Mouse (Mus musculus): Measurements from ENCODE around the gene Hormad1. TPM values are rescaled to one million over a fixed set of nuclear protein-coding genes. Genes with fewer than 3 reads are reported as not detected.
"Not testable (repeated sequence)": the region's sequence is repeated elsewhere in the genome, so short reads cannot be mapped to it uniquely, and the experiment has no call there.

The Hormad1 gene
- polyA plus RNA-seq, 1 experiment from 2014 or later: not detected

DNA sequence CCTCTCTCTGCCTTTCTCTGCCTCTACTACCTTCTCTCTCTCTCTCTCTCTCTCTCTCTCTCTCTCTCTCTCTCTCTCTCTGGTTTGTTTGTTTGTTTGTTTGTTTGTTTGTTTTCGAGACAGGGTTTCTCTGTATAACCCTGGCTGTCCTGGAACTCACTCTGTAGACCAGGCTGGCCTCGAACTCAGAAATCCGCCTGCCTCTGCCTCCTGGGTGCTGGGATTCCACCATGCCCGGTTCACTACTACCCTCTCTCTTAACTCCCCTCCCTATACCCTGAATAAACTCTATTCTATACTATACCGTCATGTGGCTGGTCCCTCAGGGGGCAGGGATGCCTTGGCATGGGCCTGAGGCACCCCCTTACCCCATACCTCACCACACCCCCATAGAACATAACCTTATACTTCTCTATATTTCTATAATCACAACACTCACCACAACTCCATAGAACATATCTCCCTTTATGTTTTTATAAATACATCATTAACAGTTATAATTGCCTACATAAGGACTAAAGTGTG, 64.6 kb downstream of the Hormad1 start:
- 62% methylated on average over 5 of the region's 5 CpGs for WGBS
- Histone ChIP-seq H3K27ac (peak overlapping the region; percentile 86), H3K4me1 (peaks cover 17% of the 10 kb centered on the region), H3K4me3 (peak overlapping the region; percentile 64), H3K4me2 (replicated peaks) (peak overlapping the region; percentile 55), H3K36me3 (peaks cover 36% of the 10 kb centered on the region)
- not testable (repeated sequence) for H3K27me3 ChIP-seq; ATAC-seq (ENCODE audit: low FRiP score, low read depth); H3K9ac ChIP-seq; H3K9me3 ChIP-seq

DNA sequence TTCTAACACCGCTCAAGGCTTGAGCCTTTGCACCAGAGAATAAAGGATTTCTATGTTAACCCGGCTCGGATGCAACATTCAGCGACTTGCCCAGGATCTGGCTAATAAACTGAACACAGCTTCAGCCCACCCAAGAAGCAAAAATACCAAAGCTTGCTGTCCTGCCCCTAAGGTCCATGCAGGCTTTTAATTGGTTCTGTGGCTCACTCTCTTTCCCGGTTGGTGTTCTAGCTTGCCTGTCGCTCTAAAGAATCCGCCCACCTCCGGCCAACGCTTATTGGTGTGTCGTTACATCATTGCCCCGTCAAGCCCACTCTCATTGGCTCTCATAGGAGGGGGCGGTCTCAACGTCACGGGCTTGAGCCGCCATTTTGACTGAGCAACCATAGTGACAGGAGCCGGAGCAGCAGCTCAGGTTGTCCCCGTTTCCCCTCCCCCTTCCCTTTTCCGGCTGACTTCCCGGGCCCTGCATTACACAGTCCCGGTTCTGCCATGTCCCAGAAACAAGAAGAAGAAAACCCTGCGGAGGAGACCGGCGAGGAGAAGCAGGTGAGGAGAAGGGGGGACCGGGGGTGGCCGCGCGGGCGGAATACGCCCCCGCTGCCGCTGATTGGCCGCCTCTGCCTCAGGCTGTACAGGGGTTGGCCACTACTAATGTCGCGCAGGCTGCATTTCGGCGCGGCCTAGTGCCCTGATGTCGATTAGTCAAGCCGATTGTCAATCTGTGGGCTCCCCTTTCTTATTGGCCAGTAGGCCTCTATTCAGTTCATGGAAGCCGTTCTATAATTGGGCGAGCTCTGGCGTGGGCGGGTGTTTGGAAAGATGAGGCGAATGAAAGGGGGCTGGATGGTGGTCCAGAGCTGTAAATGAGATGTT, 65.4 kb downstream of the Hormad1 start, which contains the start of gene Ensa:
Gene Ensa (plus strand): TSS at position 366 of the 876 bp plus-strand sequence.
- under 1% methylated on average over 44 of the region's 44 CpGs for WGBS
- ATAC-seq (ENCODE audit: low FRiP score, low read depth): peak; percentile 99
- peak within 1 kb of the TSS; percentile 86 for H3K27ac ChIP-seq
- no peaks in the 10 kb centered on the region for H3K27me3 ChIP-seq
- H3K9me3 ChIP-seq: no peaks in the 10 kb centered on the region
- H3K36me3 ChIP-seq: peaks cover 37% of the 10 kb centered on the region
- H3K4me3 ChIP-seq: peak within 1 kb of the TSS; percentile 64
- peak within 1 kb of the TSS; percentile 83 for H3K4me2 ChIP-seq (replicated peaks)
- peaks cover 17% of the 10 kb centered on the region for H3K4me1 ChIP-seq
- H3K9ac ChIP-seq: peak within 1 kb of the TSS; percentile 66

DNA sequence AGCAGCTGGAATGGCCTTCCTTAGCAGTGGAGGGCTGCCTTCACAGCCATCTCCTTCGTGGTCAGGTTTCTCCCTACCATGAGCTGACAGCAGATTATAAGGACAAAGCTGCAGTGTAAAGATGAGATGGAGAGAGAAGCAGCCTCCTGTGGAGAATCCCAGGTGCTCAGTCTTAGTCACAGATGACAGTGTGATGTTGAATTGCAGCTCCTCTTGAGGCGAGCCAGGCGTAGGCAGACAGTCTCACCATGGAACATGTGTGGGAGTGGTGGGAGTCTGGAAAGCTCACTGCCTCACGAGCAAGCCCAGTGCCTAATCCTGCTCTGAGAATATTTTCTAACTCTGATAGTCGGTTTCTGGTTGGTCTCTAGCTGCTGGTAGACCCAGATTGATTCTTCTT, 68.3 kb downstream of the Hormad1 start:
- Histone ChIP-seq H3K27ac (no peak overlapping the region), H3K9ac (no peak overlapping the region), H3K9me3 (no peaks in the 10 kb centered on the region), H3K4me2 (replicated peaks) (no peak overlapping the region), H3K4me3 (no peak overlapping the region), H3K27me3 (no peaks in the 10 kb centered on the region), H3K4me1 (peaks cover 17% of the 10 kb centered on the region), H3K36me3 (peaks cover 62% of the 10 kb centered on the region)
- ATAC-seq (ENCODE audit: low FRiP score, low read depth): no peak
- WGBS: 95% methylated on average over 5 of the region's 5 CpGs

DNA sequence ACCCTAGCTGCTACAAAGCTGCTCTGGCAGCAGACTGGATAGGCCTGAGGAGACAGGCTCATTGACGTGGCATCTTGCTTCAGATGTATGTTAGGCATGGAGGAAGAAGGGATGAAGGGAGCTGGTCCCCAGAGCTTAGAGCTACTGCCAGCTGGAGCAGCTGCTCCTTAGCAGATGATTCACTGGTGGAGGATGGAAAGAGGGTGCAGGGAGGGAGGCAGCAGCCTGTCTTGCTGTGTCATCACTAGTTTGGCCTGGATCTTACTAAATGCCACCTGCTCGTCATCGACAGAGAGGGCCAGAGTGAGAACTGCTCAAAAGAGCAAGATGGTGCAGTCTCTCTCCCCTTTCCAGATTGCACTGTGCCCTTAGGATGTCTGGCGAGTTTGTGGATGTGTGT, 70.3 kb downstream of the Hormad1 start:
- no peaks in the 10 kb centered on the region for H3K27me3 ChIP-seq
- H3K9me3 ChIP-seq: no peaks in the 10 kb centered on the region
- no peak overlapping the region for H3K9ac ChIP-seq
- no peak overlapping the region for H3K4me2 ChIP-seq (replicated peaks)
- no peak overlapping the region for H3K4me3 ChIP-seq
- no peak for ATAC-seq (ENCODE audit: low FRiP score, low read depth)
- 83% methylated on average over 4 of the region's 4 CpGs for WGBS
- peaks cover 8% of the 10 kb centered on the region for H3K4me1 ChIP-seq
- no peak overlapping the region for H3K27ac ChIP-seq
- H3K36me3 ChIP-seq: peaks cover 79% of the 10 kb centered on the region

DNA sequence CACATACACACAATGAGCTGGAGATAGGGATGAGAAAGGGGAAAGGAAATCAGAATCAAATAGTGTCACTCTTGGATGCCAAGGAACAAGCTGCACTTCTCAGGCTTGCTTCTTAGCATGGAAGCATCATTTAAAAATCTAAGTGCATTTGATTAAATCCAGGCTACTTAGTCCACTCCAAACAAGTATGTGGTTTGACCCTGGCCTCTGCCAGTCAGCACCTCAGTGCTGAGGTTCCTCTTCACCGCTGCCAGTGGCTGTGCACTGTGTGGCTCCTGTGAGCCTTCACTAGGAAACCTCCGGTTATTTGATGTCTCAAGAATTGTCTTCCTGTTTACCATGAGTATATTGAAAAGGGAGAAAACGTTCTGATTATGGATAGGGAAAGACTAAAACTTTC, 71.4 kb downstream of the Hormad1 start:
- no peak for ATAC-seq (ENCODE audit: low FRiP score, low read depth)
- peaks cover 90% of the 10 kb centered on the region for H3K36me3 ChIP-seq

DNA sequence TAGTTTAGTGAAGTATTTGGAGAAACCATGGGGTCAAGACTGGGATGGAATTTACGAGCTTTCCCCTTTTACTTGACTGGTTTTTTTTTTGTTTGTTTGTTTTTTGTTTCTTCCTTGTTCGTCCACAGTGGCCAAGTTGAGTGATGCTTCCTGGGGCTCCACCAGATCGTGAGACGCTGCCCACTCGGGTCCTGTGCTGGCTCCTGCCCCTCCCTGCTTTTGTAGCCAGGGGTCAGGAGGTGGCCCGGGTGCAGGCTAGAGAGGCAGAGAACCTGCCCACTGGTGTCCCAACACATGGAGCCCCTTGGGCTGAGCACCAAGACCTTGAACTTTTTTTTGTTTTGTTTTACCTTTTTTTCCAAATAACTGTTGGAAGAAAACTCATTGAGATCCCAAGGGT, 71.8 kb downstream of the Hormad1 start:
- Histone ChIP-seq H3K9me3 (no peaks in the 10 kb centered on the region), H3K4me1 (peaks cover under 1% of the 10 kb centered on the region), H3K9ac (no peak overlapping the region), H3K27ac (no peak overlapping the region), H3K4me3 (no peak overlapping the region), H3K27me3 (no peaks in the 10 kb centered on the region), H3K36me3 (peaks cover 93% of the 10 kb centered on the region), H3K4me2 (replicated peaks) (no peak overlapping the region)
- 80% methylated on average over 6 of the region's 6 CpGs for WGBS
- no peak for ATAC-seq (ENCODE audit: low FRiP score, low read depth)

More for the DNA sequence above, 71.4 kb downstream of the Hormad1 start:
- 87% methylated on average over 3 of the region's 3 CpGs for WGBS
- Histone ChIP-seq H3K9ac (no peak overlapping the region), H3K4me2 (replicated peaks) (no peak overlapping the region), H3K27ac (no peak overlapping the region), H3K9me3 (no peaks in the 10 kb centered on the region), H3K4me3 (no peak overlapping the region), H3K4me1 (peaks cover 5% of the 10 kb centered on the region), H3K27me3 (no peaks in the 10 kb centered on the region)

DNA sequence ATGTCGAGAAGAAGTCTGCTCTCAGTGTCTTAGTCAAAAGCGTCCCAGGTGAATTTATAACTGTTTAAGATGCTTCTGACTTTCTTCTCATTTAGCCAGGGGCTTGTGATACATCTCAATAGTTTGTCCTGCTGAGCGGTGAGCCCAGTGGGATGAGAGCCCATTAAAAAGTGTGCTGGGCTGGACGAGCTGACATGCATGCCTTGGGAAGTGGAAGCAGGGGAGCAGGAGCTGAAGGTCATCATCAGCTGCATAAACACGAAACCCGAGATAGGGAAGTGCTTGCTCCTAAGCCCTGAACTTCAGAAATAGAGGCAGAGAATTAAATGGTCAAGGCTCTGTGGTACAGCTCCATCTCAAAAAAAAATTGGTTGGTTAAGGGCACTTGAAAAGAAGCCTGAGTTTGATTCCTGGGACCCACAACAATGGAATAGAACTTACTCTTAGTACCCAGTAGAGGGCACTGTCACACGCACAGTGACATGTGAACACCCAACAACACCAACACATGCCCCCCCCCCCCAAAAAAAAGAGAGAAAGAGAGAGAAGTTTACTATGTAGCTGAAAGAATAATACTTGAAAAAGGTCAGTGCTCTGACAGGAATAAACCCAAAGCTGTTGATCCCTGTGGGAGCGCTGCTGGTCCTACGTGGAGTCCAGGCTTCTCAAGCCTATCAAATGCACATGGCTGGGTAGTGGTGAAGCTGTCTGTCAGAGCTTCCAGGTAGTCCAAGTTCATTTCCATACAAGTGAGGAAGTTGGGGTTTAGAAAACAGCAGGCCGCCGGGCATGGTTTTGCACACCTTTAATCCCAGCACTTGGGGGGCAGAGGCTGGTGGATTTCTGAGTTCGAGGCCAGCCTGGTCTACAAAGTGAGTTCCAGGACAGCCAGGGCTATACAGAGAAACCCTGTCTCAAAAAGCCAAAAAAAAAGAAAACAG, 73.4 kb downstream of the Hormad1 start:
- Histone ChIP-seq H3K4me2 (replicated peaks) (no peak overlapping the region), H3K27ac (0 out of 2 replicates have a peak overlapping the region, but pooled peaks have one; percentile 2), H3K4me1 (no peaks in the 10 kb centered on the region), H3K9ac (no peak overlapping the region), H3K9me3 (no peaks in the 10 kb centered on the region), H3K27me3 (no peaks in the 10 kb centered on the region), H3K4me3 (no peak overlapping the region), H3K36me3 (peaks cover 95% of the 10 kb centered on the region)
- 77% methylated on average over 12 of the region's 12 CpGs for WGBS
- ATAC-seq (ENCODE audit: low FRiP score, low read depth): no peak

DNA sequence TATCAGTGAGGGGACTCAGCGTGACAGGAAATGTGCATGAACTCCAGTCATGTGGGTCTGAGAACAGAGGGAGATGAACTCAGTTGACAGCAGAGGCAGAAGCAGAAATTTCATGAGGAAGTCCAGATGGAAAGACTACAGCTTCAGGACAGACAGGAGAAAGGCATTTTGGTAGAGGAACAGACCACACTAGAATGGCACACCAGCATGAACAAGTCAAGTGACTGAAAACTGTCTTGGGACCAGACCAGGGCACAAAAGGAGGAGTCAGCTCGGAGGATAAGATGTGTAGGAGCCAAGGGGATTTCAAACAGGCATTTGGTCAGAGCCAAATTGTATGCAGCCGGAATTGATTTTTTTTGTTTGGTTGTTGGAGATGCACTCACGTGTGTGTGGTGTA, 76.2 kb downstream of the Hormad1 start:
- Histone ChIP-seq H3K9ac (no peak overlapping the region), H3K9me3 (no peaks in the 10 kb centered on the region), H3K4me3 (no peak overlapping the region), H3K27me3 (no peaks in the 10 kb centered on the region), H3K4me1 (no peaks in the 10 kb centered on the region), H3K27ac (no peak overlapping the region), H3K36me3 (peaks cover 84% of the 10 kb centered on the region), H3K4me2 (replicated peaks) (no peak overlapping the region)
- WGBS: 81% methylated on average over 4 of the region's 4 CpGs
- no peak for ATAC-seq (ENCODE audit: low FRiP score, low read depth)

DNA sequence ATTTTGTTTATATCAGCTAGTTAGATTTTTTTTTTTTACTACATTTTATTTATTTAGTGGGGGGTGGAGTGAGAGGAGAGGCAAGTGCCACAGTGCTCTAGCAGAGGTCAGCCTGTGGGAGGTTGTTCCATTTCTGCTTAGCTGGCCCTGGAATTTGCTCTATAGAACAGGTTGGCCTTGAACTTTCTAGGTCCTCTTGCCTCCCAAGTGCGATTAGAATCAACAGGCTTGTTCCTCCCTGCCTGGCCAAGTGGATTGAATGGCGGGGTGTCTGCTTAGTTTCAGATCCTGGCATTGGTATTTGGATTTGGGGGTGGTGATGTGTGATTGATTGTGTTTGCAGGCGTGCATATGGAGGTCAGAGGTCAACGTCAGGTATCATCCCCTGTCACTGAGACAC, 76.6 kb downstream of the Hormad1 start:
- H3K27ac ChIP-seq: no peak overlapping the region
- H3K4me1 ChIP-seq: no peaks in the 10 kb centered on the region
- no peaks in the 10 kb centered on the region for H3K9me3 ChIP-seq
- WGBS: 82% methylated on average over 4 of the region's 4 CpGs
- no peak overlapping the region for H3K4me3 ChIP-seq
- no peak overlapping the region for H3K4me2 ChIP-seq (replicated peaks)
- no peak for ATAC-seq (ENCODE audit: low FRiP score, low read depth)
- H3K9ac ChIP-seq: no peak overlapping the region
- H3K27me3 ChIP-seq: no peaks in the 10 kb centered on the region
- H3K36me3 ChIP-seq: peaks cover 80% of the 10 kb centered on the region

Measured in limb, embryonic 13.5 days (tissue).